Mouse (Mus musculus) erythroid progenitor cell, adult 5-6 weeks (primary cell): Measurements from ENCODE around the gene Pidd1. TPM values are rescaled to one million over a fixed set of nuclear protein-coding genes. Genes with fewer than 3 reads are reported as not detected.

Source experiments
- ATAC-seq: replicated peaks from 2 replicates; pipeline ENCODE4 v1.8.0; 2016; ENCODE audit warnings: moderate number of reproducible peaks, mild to moderate bottlenecking, moderate TSS enrichment, inconsistent platforms; ENCODE audit not compliant: poor library complexity, low FRiP score, severe bottlenecking
- total RNA-seq, 2 experiments: library from RNA; stranded (forward) in 1 of 2; stranded (reverse) in 1 of 2; fragments of 150-400 nt in 1 of 2; fragments of 186-747, 209-891 nt in 1 of 2; gene quantifications; 2 replicates each; pipeline versions ENCODE4 v1.2.3 to v1.2.4; 2015 to 2017; ENCODE audit warnings: low replicate concordance in 2 of 2

The Pidd1 gene
- total RNA-seq, 2 experiments from 2014 or later = 19.1 to 34.4 TPM

DNA sequence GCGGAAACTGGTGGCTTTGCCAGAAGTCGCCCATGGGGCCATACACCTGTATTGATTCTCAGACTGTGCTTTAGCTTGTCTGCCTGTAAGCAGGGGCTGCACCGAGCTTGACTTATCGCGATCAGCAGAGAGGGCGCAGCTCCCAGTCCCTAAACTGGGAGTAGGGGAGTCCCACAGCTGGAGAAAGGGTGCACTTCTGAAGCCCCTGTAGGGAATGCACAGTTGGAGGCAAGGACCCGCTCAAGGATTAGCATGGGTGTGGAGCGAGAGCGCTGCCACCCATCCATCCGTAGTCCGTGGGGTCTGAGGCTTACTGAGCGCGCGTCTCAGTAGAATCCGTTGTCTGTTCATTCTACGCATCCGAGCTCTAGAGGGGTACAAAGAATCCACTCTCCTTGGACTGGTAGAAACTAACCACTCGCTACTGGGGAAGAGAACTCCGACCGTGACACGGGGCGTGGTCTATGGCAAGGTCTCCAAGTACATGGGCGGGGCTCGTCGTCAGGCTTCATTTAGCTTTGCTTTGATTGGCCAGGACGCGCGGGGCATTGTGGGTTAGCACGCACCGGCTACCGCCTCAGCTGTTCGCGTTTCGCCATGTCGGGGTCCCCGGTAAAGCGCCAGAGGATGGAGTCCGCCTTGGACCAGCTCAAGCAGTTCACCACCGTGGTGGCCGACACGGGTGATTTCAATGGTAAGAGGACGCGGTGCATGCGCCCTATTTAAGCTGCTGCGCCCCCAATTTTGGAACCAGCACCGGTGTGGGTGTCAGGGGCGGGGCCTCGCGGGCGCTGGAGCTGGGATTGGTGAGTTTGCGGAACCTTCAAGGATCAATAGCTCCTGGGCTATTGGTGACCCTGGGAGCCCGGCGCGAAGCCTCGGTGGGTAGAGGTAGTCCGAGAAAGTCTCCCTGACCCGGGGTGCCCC, 51.9 kb downstream of the Pidd1 start, which contains the start of gene Taldo1:
Gene Taldo1 (plus strand): TSS at position 575 of the 927 bp plus-strand sequence.
- ATAC-seq = peak; percentile 76

DNA sequence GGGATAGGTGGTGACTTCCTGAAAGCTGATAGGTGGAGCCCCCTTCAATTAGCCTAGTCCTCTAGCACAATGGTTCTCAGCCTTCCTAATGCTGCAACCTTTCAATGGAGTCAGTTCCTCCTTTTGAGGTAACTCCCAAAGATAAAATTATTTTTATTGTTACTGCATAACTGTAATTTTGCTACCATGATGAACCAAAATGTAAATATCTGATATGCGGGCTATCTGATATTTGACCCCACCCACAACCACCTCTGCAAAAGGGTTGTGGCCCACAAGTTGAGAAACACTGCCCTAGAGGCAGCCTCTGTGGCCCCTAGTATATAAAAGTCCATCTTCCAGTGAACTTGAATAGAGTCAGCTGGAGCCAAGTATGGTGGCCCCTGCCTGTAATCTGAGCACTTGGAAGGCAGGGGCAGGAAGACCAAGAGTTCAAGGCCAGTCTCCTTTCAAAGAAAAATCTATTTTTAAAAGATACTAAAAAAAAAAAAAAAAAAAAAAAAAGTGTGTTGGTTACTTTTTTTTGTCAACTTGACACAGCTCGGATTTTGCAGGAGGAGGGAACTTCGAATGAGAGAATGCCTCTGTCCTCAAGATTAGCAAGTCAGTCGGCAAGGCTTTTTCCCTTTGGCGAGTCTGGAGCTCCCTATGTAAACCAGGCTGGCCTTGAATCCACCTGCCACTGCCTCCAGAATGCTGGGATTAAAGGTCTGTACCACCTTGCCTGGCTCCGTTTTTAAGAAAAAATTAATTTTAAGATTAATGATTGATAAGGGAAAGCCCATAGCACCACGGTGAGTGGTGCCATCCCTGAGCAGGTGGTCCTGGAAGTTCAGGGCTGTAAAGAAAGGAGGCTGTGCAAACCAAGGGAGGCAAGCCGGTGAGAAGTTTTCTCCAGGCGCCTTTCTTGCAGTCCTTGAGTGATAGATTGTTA, 53.2 kb downstream of the Pidd1 start:
- ATAC-seq = no peak

DNA sequence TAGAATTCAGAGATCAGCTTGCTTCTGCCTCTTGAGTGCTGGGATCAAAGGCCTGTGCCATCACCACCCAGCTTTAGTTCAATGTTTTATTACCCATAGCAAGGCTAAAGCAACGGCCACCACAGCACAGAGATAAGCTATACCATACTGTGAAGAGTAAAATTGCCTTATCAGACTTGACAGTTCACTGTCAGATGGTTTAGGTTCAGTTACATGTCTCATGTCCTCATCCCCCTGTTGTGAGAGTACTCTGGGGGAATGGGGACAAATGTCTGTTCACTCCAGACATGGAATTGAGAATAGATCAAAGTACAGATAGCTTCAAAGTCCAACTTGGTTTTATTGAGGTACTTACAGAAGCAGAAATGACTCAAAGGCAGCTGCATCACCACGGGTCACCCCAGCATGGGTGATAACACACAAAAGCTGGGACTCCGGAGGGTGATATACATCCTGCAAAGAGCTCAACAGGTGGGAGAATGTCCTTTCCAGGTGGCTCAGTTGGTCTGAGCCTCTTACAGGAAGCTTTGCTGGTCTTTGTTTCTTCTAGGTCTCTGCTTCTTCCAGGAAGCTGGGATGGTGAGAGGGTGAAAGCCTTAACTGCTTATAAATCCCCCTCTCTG, 55.2 kb downstream of the Pidd1 start:
- ATAC-seq = no peak

Other genes with a start within 250 kb of the Pidd1 start
- 8.3 and 8.8 TPM in 2 replicates for gene Lrrc56, start 249.9 kb downstream of the Pidd1 start, total RNA-seq (2015; ENCODE audit: low replicate concordance)
- gene Lrrc56, start 249.9 kb downstream of the Pidd1 start, total RNA-seq (2017; ENCODE audit: low replicate concordance) = 3.6 and 5.8 TPM in 2 replicates
- 1.8 TPM in 1 of 2 replicates, not detected in the other for gene Lmntd2, start 229.9 kb downstream of the Pidd1 start, total RNA-seq (2015; ENCODE audit: low replicate concordance)
- gene Lmntd2, start 229.9 kb downstream of the Pidd1 start, total RNA-seq (2017; ENCODE audit: low replicate concordance) = 2.2 TPM in 1 of 2 replicates, not detected in the other
- 33.1 and 33.9 TPM in 2 replicates for gene Rassf7, start 228.2 kb downstream of the Pidd1 start, total RNA-seq (2015; ENCODE audit: low replicate concordance)
- 10.9 and 13.4 TPM in 2 replicates for gene Rassf7, start 228.2 kb downstream of the Pidd1 start, total RNA-seq (2017; ENCODE audit: low replicate concordance)
- 80.1 and 114 TPM in 2 replicates for gene Phrf1, start 215.2 kb downstream of the Pidd1 start, total RNA-seq (2015; ENCODE audit: low replicate concordance)
- gene Phrf1, start 215.2 kb downstream of the Pidd1 start, total RNA-seq (2017; ENCODE audit: low replicate concordance) = 63.5 and 90.0 TPM in 2 replicates
- 52.8 and 81.4 TPM in 2 replicates for gene Irf7, start 177.5 kb downstream of the Pidd1 start, total RNA-seq (2015; ENCODE audit: low replicate concordance)
- gene Irf7, start 177.5 kb downstream of the Pidd1 start, total RNA-seq (2017; ENCODE audit: low replicate concordance) = 68.6 and 76.5 TPM in 2 replicates
- gene Cdhr5, start 167.2 kb downstream of the Pidd1 start, total RNA-seq (2015; ENCODE audit: low replicate concordance) = not detected in 2 replicates
- gene Cdhr5, start 167.2 kb downstream of the Pidd1 start, total RNA-seq (2017; ENCODE audit: low replicate concordance) = not detected in 2 replicates
- gene Sct, start 164.9 kb downstream of the Pidd1 start, total RNA-seq (2015; ENCODE audit: low replicate concordance) = not detected in 2 replicates
- not detected in 2 replicates for gene Sct, start 164.9 kb downstream of the Pidd1 start, total RNA-seq (2017; ENCODE audit: low replicate concordance)
- gene Drd4, start 152.0 kb downstream of the Pidd1 start, total RNA-seq (2015; ENCODE audit: low replicate concordance) = not detected in 2 replicates
- not detected in 2 replicates for gene Drd4, start 152.0 kb downstream of the Pidd1 start, total RNA-seq (2017; ENCODE audit: low replicate concordance)
- gene Deaf1, start 116.3 kb downstream of the Pidd1 start, total RNA-seq (2015; ENCODE audit: low replicate concordance) = 46.5 and 55.8 TPM in 2 replicates
- gene Deaf1, start 116.3 kb downstream of the Pidd1 start, total RNA-seq (2017; ENCODE audit: low replicate concordance) = 26.2 and 40.8 TPM in 2 replicates
- 13.4 and 26.7 TPM in 2 replicates for gene Tmem80, start 116.3 kb downstream of the Pidd1 start, total RNA-seq (2015; ENCODE audit: low replicate concordance)
- gene Tmem80, start 116.3 kb downstream of the Pidd1 start, total RNA-seq (2017; ENCODE audit: low replicate concordance) = 8.3 and 8.6 TPM in 2 replicates
- not detected in 2 replicates for gene Eps8l2, start 105.1 kb downstream of the Pidd1 start, total RNA-seq (2015; ENCODE audit: low replicate concordance)
- 1.4 TPM in 1 of 2 replicates, not detected in the other for gene Eps8l2, start 105.1 kb downstream of the Pidd1 start, total RNA-seq (2017; ENCODE audit: low replicate concordance)
- 108 and 138 TPM in 2 replicates for gene Taldo1, start 51.8 kb downstream of the Pidd1 start, total RNA-seq (2015; ENCODE audit: low replicate concordance)
- 354 and 496 TPM in 2 replicates for gene Taldo1, start 51.8 kb downstream of the Pidd1 start, total RNA-seq (2017; ENCODE audit: low replicate concordance)
- gene Gatd1, start 29.9 kb downstream of the Pidd1 start, total RNA-seq (2015; ENCODE audit: low replicate concordance) = 3.4 and 14.4 TPM in 2 replicates
- gene Gatd1, start 29.9 kb downstream of the Pidd1 start, total RNA-seq (2017; ENCODE audit: low replicate concordance) = 4.4 and 9.2 TPM in 2 replicates
- not detected in 2 replicates for gene Cend1, start 14.5 kb downstream of the Pidd1 start, total RNA-seq (2015; ENCODE audit: low replicate concordance)
- gene Cend1, start 14.5 kb downstream of the Pidd1 start, total RNA-seq (2017; ENCODE audit: low replicate concordance) = not detected in 2 replicates
- gene Slc25a22, start 6.1 kb downstream of the Pidd1 start, total RNA-seq (2015; ENCODE audit: low replicate concordance) = 28.5 and 37.3 TPM in 2 replicates
- gene Slc25a22, start 6.1 kb downstream of the Pidd1 start, total RNA-seq (2017; ENCODE audit: low replicate concordance) = 1.4 and 7.1 TPM in 2 replicates
- 970 and 1,246 TPM in 2 replicates for gene Rplp2, start 3.3 kb upstream of the Pidd1 start, total RNA-seq (2015; ENCODE audit: low replicate concordance)
- gene Rplp2, start 3.3 kb upstream of the Pidd1 start, total RNA-seq (2017; ENCODE audit: low replicate concordance) = 1,462 and 2,252 TPM in 2 replicates
- gene Pnpla2, start 11.2 kb upstream of the Pidd1 start, total RNA-seq (2015; ENCODE audit: low replicate concordance) = 14.7 and 19.8 TPM in 2 replicates
- gene Pnpla2, start 11.2 kb upstream of the Pidd1 start, total RNA-seq (2017; ENCODE audit: low replicate concordance) = 4.2 and 8.3 TPM in 2 replicates
- not detected in 2 replicates for gene Cracr2b, start 17.1 kb upstream of the Pidd1 start, total RNA-seq (2015; ENCODE audit: low replicate concordance)
- gene Cracr2b, start 17.1 kb upstream of the Pidd1 start, total RNA-seq (2017; ENCODE audit: low replicate concordance) = 3.3 TPM in 1 of 2 replicates, not detected in the other
- gene Cd151, start 23.4 kb upstream of the Pidd1 start, total RNA-seq (2015; ENCODE audit: low replicate concordance) = 16.6 and 20.1 TPM in 2 replicates
- gene Cd151, start 23.4 kb upstream of the Pidd1 start, total RNA-seq (2017; ENCODE audit: low replicate concordance) = 24.1 and 30.7 TPM in 2 replicates
- gene Polr2l, start 31.1 kb upstream of the Pidd1 start, total RNA-seq (2015; ENCODE audit: low replicate concordance) = 6.7 and 15.5 TPM in 2 replicates
- gene Polr2l, start 31.1 kb upstream of the Pidd1 start, total RNA-seq (2017; ENCODE audit: low replicate concordance) = 14.4 and 14.9 TPM in 2 replicates
- 1.8 and 3.8 TPM in 2 replicates for gene Tspan4, start 31.2 kb upstream of the Pidd1 start, total RNA-seq (2015; ENCODE audit: low replicate concordance)
- gene Tspan4, start 31.2 kb upstream of the Pidd1 start, total RNA-seq (2017; ENCODE audit: low replicate concordance) = 2.2 and 8.0 TPM in 2 replicates
- 4.6 and 6.8 TPM in 2 replicates for gene Chid1, start 95.8 kb upstream of the Pidd1 start, total RNA-seq (2015; ENCODE audit: low replicate concordance)
- gene Chid1, start 95.8 kb upstream of the Pidd1 start, total RNA-seq (2017; ENCODE audit: low replicate concordance) = 6.8 and 10.8 TPM in 2 replicates
- gene Ap2a2, start 118.1 kb upstream of the Pidd1 start, total RNA-seq (2015; ENCODE audit: low replicate concordance) = 71.7 and 96.2 TPM in 2 replicates
- 108 and 150 TPM in 2 replicates for gene Ap2a2, start 118.1 kb upstream of the Pidd1 start, total RNA-seq (2017; ENCODE audit: low replicate concordance)
- gene Muc6, start 211.3 kb upstream of the Pidd1 start, total RNA-seq (2015; ENCODE audit: low replicate concordance) = not detected in 2 replicates
- under 0.01 TPM in 1 of 2 replicates, not detected in the other for gene Muc6, start 211.3 kb upstream of the Pidd1 start, total RNA-seq (2017; ENCODE audit: low replicate concordance)
- 9.4 and 93.1 TPM in 2 replicates for gene Muc2, start 246.3 kb upstream of the Pidd1 start, total RNA-seq (2015; ENCODE audit: low replicate concordance)
- gene Muc2, start 246.3 kb upstream of the Pidd1 start, total RNA-seq (2017; ENCODE audit: low replicate concordance) = 2.0 TPM in 1 of 2 replicates, not detected in the other